In the genomic region with DNA sequence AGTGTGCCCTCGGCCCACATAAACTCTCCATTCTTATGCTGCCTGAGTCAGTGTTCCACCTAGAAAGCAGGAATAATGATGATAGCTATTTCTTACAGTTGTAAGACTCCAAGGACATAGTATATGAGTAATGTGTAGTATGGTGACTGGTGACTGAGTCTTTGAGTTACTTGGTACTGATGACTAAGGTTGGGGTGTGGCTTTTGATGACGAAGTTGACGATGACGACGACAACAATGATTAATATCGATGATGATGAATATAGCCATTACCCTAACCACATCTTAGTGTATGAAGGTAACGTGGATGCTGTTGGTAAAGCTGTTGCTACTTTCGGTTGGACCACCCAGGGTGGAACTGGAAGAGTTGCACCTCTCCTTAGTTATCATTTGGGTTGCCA, we compare ENCODE assay signal across 12 mouse cellular contexts.
"Had no signal": no experiment of that assay in that cellular context is flagged by ENCODE, and none has a peak within 500 bp of the region (broad histone marks: within the 10 kb centered on the region; RNA-seq: fewer than 3 reads in every experiment).

No protein-coding gene starts in this region.

- DNase-seq: cerebellum, postnatal 25 days; cerebellum, postnatal 36 days; embryo, embryonic 11 days; forebrain, postnatal 0 days; gastrocnemius, adult 2 months; gastrocnemius, postnatal 10 days; gastrocnemius, postnatal 14 days; gastrocnemius, postnatal 25 days; gastrocnemius, postnatal 36 days; heart, adult 11 months; heart, adult 18-20 months; heart, adult 2 months had no signal
